Mouse (Mus musculus) monocyte, adult 5-6 weeks (primary cell): ENCODE results near the gene Gm28308. TPM values are rescaled to one million over a fixed set of nuclear protein-coding genes. Genes with fewer than 3 reads are reported as not detected.

Experiments
- ATAC-seq: fragments of 153-309, 156-312 bp; replicated peaks from 2 replicates; pipeline ENCODE4 v1.8.0; 2017; ENCODE audit warnings: mild to moderate bottlenecking; ENCODE audit not compliant: low TSS enrichment, insufficient number of reproducible peaks, severe bottlenecking, poor library complexity, low FRiP score
- total RNA-seq: library from RNA; stranded (forward); fragments of 200-1000, 200-491, 200-594 nt; gene quantifications from 3 replicates; pipeline ENCODE4 v1.2.3, GENCODE M21; 2017

The Gm28308 gene
- total RNA-seq, 1 experiment from 2014 or later = 5.6 TPM

DNA sequence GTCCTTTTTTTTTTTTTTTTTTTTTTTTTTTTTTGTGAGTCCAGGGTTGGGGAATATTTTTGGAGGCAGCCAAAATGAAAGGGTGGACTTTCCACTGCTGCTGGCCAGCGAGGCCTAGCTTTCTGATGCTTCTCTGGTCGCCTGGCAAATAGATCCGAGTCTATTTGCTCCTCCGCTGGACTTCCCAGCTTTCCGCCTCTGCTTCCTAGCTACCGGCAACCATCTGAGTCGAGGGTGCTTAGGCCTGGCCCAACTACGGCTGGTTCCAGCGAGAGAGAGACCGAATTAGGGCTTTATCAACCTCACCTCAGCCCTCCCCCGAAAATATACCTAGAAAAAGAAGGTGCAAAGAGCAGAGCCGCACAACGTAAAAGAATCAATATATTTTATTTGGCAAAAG is 9.6 kb upstream of the Gm28308 start:
- no peak for ATAC-seq

DNA sequence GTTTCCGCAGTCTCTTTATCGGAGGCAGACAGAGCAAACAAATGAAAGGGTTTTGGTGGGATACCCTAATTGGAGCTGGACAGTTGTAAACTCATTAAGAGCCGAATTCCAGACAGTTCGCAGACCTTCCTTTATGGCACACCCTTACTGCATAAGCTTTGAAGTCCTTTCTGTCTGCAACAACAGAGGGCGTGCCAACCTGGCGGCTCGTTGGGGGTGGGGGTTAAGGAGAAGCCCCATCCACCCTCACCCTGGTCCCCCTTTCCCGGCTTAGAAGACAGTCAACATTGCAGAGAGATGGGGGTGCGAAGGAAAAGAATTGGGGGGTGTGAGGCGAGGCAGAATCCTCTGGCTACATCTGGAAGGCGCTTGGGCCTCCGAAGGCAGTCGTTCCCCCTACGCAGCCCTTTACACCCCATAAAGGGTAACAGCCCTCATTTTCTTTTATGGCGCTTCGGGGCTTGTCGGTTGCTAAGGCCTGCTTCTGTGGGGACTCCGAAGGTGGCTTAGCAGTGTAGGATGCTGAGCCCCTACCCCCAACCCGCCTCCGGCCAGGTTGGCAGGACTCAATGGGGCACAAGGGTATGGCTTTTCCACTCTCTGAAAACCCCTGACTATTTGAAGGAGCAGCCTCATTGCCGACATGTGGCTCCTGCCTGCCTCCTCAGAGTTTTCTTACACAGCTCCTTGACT is 9.0 kb upstream of the Gm28308 start:
- ATAC-seq = no peak

DNA sequence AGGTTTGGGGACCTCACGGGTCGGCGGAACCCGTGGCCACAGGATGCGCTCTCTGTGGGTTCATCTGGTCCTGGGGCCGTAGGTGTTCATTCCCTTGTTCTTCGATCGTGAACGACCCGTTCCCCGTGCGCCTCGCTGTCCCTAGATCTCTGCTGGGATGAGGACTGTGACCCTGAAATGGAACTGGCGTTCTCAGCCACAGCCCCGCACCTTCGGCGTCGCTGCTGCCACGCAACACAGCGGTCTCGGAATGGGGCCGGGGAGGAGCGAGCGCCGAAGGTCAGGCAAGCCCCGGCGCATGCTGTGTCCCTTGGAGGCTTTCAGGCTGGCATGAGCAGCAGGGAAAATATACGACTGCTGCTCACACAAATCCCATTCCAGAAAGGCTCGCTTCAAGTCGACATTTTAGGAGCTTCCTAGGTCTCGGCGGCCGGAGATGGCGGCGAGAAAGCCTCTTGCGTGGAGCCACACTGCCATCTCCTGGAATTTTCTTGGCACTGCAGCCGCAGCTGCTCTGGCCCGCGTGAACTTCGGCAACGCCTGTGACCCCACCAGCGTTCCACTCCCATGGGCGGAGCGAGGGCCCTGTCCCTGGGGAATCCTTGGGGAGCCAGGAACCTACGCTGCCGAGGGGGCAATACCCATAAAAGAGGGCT is 8.3 kb upstream of the Gm28308 start, which contains the start of gene Hoxa7:
TSS of gene Hoxa7 (minus strand) at position 518 of the 656 bp plus-strand sequence.
- ATAC-seq = peak; percentile 87

DNA sequence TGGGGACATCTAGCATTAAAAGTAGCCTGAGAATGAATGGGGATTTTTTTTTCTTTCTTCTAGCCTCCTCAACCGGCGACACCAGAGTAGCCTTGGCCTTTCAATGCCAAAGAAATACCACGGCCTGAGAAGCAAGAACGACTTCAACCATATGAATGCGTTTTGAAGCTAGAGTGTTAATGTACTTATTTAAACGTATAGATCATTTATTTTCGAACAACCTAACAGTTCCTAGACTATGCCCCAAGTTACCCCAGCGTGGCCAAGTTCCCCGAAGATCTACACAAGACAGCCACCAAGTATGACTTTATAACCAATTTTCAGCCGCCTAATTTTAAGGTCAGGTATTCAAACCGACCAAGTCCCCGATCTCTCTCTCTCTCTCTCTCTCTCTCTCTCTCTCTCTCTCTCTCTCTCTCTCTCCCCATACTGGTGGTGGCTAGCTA is 7.7 kb upstream of the Gm28308 start:
- no peak for ATAC-seq

DNA sequence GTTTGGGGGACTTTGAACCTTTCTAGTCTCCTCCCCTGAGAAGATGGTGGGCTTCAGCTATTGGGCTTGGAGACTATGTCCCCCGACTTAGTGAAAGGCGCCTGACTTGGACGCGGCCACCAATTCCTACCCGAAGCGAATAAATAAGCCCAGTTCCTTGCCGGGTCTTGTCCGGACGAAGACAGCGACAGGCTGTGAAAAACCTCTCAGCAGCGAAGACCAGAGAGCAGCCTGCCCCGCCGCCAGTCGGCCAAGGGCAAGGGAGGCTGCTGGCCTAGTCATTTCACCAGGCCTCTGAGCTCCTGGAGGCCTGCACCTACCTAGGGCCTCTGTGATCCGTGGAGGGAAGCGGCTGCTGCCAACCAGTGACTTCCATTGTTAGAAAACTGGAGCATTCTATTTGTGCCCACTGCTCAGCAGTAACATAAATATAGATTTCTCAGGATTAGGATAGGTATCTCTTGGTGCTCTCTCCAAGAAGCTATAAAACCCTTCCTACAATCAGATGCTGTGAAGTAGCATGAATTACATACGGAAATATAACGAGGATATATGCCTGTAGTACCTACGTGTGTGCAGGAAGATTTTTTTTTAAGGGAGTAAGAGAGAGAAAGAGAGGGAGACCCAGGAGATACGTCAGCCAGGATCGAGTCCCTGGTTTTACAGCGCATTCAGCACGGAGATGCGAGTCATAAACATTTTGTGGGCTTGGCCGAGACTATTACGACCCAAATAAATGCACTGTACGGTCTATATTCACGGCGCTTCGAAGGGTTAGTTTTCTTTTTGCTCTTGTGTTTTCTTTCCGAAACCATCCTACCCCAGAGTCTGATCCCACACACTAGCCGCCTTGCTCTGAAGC is 7.1 kb upstream of the Gm28308 start:
- no peak for ATAC-seq

DNA sequence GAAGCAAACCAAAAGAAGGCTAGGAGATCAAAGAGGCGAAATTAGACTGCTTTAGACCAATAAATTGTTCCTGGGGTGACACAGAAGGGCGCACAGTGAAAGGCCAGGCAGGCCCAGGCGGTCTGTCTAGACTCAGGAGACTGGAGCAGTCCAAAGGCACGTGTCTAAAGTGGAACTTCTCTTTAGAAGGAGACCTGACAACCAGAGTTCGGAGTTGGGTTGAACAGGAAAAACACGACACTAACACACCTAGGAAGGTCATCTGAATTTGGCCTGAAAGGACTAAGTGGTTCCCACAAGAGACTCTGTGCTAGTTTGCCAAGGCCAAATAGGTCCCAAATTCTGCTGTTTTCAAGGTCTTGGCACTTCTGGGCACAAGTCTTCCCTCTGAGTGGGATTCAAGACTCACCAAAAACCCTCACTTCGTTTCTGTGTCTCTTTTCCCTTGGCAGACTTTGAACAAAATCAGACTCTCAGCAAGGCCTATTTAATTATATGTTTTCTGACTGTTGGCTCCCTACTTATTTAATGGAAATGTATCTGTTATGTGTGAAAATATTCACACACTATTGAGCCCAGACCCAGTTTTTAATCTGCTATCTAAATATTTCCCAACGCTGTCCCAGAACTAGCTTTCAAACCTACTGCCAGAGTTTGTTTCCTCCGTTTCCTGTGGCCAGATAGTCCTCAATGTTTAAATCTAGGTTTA is 6.2 kb upstream of the Gm28308 start:
- ATAC-seq = no peak

DNA sequence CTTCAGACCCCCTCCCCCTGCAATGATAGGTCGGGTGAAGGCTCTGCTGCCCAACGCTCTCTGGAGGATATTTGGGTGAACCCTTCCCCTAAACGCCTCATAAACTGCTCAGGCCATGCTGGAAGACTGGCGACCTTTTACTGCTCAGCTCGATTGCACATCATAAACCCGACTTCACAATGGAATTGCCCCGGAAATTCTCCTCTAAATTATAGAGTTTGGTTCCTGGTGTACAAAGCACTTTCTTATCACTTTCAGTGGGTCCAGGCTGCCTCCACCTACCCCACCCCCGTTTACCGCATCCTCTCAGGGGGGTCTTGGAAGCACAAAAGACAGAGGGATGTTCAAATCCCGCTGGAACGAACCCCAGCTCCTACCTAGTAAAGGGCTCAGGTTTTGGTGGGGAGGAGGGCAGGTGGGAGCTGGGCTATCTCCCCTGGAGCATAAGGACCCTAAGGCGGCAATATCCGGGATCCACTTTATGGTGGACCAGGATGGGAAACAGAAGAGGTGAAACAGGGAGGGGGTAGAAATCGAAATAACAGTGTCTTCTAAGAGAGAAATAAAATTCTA is 5.6 kb upstream of the Gm28308 start:
- no peak for ATAC-seq

DNA sequence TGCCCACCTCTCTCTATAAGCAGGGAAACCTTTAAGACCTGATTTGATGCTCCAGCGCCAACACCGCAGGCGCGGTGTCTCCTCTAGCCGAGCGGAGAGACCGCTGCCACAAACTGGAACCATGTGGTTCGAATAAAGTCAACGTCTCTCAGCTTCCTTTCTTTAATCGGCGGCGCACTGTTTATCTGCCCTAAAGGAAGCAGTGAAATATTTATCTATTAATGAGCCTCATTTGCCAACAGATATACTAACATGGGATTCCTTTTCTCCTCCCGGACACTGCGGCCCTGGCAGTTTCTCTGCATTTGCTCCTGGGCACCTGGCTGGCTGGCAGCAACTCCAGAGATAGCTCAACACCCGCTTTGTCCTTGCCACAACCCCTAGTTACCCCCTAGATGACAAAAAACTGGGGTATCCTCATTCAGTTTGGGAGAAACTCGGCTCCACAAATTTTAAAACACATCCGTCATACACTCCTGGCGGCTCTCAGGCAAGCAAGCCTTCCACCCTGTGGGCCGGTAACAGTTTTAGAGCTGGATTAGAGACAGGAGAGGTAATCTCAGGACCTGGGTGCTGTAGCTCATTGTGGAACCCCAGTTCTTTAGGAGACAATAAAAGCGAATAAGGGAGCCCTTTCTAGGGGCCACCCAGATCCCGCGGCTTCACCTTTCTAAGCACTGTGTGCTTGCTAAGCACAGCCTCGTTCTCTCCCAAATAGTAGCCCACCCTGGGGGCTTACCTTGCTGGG is 4.9 kb upstream of the Gm28308 start:
- no peak for ATAC-seq

DNA sequence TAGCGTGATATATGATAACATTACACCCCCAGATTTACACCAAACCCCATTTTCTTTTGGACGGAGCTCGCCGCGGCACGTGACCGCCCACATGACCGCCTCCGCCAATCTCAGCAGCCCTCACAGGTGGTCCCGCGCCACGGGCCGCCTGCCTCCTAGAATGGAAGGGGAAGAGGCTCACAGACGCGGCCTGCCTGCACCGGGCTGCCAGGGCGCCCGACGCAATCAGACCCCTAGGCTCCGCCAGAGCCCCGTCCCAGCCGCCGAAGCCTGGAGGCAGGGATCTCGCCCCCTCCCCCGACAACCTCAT is 4.3 kb upstream of the Gm28308 start:
- ATAC-seq = no peak

DNA sequence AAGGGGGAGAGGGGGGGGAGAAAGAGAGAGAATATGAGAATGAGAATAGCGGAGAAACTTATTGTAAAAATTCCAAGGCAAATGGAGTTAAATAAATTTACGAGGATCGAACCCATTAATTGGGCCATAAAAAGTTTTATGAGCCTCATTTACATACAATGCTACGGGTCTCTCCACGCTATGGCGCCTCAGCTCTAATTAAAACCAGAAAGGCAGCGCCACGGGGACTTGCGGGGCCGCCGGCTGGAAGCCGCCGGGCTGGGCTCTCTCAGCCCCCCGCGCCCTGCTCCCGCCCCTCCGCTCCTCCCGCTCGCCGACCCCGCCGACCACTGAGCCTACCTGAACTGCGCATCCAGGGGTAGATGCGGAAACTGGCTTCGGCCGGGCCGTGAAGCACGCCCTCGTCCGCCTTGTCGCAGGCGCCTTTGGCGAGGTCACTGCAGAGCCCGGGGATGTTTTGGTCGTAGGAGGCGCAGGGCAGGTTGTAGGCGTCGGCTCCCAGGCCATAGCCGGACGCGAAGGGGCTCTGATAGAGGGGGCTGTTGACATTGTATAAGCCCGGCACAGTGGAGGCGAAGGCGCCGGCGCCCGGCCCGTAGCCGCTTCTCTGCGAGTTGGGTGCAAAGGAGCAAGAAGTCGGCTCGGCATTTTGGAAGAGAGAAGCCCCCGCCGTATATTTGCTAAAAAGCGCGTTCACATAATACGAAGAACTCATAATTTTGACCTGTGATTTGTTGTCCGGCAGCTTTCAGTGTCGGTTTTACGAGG is 3.7 kb upstream of the Gm28308 start:
- ATAC-seq = no peak

DNA sequence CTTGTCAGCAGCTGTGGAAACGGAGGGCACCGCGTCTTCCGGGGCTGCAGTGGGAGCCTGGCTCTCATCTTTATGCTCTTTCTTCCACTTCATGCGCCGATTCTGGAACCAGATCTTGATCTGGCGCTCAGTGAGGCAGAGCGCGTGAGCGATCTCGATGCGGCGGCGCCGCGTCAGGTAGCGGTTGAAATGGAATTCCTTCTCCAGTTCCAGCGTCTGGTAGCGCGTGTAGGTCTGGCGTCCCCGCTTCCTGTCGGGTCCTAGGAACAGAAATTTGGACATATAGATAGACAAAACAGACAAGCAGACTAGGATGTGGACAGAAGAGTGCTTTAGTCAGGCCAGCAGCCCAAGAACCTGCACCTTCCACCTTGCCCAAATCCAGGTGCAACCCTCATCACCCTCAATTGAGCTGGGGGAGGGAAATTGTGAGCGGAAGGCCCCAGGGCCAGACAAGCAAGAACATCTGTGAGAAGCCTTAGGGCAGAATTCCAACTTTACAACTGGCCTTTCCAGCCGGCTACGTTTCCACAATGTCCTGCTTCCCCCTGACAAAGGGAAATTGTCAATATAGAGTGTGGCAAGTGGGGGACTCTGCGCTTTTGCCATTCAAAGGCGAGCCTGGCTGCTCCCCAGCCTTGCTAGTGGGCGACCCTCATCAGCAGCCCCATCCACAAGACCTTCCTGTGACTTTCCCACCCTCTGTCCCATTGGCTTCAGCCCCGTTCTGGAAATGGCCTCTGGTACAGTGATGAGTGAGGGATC is 2.8 kb upstream of the Gm28308 start:
- ATAC-seq = no peak

DNA sequence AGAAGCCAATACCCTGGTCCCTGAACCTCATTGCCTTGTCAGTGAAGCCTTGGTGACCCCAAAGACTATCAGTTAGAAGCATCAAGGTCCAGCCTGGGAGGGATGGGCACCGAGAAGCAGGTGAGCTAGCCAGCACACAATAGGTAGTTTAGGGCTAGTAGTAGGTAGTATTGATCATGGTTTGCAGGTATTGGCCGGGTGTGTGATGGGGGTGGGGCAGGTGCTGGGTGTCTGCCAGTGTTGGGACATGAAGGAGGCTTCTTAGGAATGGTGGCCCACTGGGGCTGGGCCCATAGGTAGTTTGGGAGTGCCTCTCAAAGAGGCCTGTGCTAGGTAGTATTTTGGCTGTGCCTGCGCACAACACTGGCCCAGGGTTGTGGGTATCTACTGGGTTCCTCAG is 1.9 kb upstream of the Gm28308 start:
- no peak for ATAC-seq

DNA sequence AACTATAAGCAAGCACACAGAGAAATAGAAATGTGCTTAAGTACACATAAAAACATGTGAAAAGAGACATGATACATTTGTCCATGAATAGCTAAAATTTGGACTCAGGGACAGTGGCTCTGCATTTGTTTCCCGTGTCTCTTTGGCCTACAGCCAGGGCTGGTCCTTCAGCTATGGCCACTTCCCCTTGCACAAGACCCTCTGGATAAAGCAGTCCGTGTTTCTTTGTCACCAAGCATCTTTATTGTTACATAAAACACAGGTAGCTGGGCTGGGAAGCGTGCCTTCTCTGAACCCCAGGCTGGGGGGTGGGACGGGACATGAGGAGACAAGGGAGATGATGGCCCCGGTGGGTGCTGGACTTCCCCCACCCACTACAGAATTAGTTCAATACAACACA is 1.1 kb upstream of the Gm28308 start:
- ATAC-seq = no peak

DNA sequence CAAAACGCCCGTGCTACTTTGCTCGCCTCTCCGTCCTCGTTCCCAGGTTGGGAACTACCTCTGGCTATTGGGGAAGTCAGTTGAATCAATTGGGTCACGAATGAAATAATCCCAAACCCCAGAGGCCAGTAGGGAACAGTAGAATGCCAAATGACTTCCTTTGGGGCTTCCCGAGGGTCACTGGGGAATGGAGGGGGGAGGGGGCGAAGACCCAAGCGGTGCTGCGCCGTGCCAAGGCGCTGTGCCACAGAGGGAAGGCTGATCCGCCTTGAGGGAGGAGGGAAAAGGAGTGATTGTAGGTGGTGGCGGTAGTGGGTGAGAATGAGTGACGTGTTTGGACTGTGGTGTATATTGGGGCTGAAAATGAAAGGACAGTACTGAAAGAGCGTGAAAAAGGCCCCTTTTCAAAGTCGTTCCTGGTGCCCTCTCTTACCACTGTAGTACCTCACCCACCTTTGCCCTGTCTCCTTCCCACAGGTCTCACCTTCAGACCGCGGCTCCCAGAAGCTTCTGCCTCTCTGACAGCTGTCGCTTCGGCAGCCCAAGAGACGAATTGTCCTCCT is 502 bp downstream of the Gm28308 start:
- no peak for ATAC-seq

DNA sequence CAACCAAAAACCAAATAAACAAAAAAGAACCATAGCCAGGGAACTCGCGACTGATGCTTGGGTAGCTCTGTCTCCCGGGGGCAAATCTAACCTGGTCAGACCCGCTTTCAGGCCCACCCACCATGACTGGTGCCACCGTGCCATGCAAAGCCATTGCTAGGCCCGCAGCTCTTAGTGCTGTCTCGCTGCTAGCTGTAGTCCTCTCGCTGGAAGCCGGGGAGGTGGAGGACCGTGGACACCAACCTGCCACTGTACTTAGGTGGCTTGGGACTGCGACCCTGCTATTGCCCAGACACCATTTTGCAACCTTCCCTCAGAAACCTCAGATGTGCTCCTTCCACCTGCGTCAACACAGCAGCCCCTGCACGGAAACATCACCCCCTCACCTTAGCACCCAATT is 1.2 kb downstream of the Gm28308 start:
- no peak for ATAC-seq

DNA sequence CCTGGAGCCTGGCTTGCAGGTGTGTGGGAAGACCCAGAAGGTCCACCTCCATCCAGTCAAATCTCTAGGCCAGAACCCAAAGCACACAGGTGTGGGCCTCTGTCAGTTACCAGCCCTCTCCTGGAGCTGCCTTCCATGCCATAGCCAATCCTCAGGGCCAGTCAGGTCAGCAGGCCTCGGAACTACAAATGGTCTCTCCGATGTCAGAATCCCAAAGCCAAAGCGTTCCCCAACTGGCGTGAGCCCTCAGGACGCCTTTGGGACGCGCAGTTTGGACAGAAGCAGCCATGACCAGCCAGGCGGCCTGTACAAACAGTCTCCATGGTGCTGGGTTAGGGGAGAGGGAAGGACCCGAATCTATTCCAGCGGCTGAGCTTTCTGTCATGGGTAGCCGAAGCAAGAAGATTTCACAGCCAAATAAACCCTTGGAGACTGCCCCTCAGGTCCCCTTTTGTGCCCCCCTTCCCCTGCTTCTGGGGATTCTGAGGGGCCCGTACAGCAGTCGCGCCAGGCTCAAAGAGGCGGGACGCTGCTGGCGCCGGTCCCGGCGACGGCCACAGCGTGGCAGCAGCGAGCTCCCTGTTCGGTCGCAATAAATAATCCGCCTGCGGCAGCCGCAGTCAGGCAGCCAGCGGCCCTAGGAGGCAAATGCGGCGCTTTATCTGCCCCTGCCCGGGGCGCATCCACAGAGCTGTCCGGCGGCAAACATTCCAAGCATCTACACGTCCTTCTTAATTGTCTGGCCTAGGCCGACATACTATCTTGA is 1.8 kb downstream of the Gm28308 start:
- 0 out of 2 replicates have a peak, but pooled peaks have one; percentile 37 for ATAC-seq
